Mouse (Mus musculus): ENCODE measurements around the gene Rnf217.

GRCm38 (mm10) chr10:31444206-31444605 lies 164.8 kb downstream of the Rnf217 start:
- no peak for TF ChIP-seq CTCF (IDR thresholded peaks at IDR 0.05; ENCODE audit: extremely low read depth, insufficient read depth, insufficient read length, insufficient replicate concordance)
- TF ChIP-seq POLR2A (IDR thresholded peaks at IDR 0.05; ENCODE audit: low read depth, low read length) = no peak

All from spleen, adult 2 months (tissue).